Mouse (Mus musculus): ENCODE data around the gene Nup133. TPM values are rescaled to one million over a fixed set of nuclear protein-coding genes. Genes with fewer than 3 reads are reported as not detected.
A peak's percentile ranks its signal among the peaks of the same experiment; 100 is the strongest.

Nup133 gene
- polyA plus RNA-seq, 1 experiment from 2014 or later = 26.4 TPM

DNA sequence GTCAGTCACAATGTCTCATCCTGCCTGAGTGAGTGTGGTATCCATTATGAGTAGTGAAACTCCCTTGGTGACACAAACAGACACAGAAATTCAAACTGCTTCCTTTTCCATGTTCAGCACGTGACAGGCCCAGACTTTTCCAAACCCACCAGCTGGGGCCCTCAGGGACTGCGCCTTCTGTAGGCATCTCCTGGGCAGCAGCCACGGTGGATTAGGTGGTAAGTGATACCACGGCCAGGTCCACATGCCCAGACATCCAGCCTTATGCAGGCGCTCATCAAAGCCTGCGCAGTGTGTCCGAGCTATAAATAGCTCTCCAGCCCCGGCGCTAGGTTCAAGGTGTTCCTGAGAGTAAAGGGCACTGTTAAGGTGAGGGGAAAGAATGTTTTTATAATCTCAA is 77.0 kb downstream of the Nup133 start:
- no peak overlapping the region for H3K27ac ChIP-seq (ENCODE audit: low read length)
- no peaks in the 10 kb centered on the region for H3K36me3 ChIP-seq (ENCODE audit: control insufficient read depth, insufficient read depth, low read length)
- WGBS = 73% methylated on average over 9 of the region's 9 CpGs

DNA sequence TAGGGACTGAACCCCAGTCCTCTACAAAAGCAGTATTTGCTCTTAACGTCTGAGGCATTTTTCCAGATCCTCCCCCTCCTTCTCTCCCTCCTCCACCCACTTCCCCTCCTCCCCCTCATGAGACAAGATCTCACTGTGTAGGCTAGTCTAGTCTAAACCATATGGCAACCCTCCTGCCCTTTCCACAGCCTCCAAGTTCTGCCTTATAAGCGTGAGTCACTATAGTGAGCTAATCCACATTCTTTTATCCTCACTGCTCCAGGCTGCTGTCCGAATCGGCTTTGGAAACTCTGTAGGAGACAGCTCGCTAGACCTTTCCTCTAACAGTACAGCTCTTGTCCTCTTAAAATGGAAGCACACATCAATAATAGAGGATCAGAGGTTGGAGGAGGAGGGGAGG is 82.1 kb downstream of the Nup133 start:
- ATAC-seq = no peak
- H3K27ac ChIP-seq (ENCODE audit: low read length) = no peak overlapping the region
- no peak overlapping the region for H3K9ac ChIP-seq (ENCODE audit: low read depth, low read length)
- H3K4me1 ChIP-seq (ENCODE audit: control insufficient read depth, insufficient read depth, low read length) = no peaks in the 10 kb centered on the region
- H3K27me3 ChIP-seq (replicated peaks; ENCODE audit: control insufficient read depth, insufficient read depth, low read length) = peaks cover 7% of the 10 kb centered on the region; the same call in 1 of the 2 replicates
- H3K4me2 ChIP-seq (ENCODE audit: low read depth, low read length) = no peak overlapping the region
- H3K9me3 ChIP-seq (ENCODE audit: control insufficient read depth, low read length) = no peaks in the 10 kb centered on the region
- WGBS = 29% methylated on average over 5 of the region's 5 CpGs
- H3K36me3 ChIP-seq (ENCODE audit: control insufficient read depth, insufficient read depth, low read length) = no peaks in the 10 kb centered on the region
- no peak overlapping the region for H3K4me3 ChIP-seq (ENCODE audit: low read length)

More for the DNA sequence above, 77.0 kb downstream of the Nup133 start:
- ATAC-seq = no peak
- no peak overlapping the region for H3K4me3 ChIP-seq (ENCODE audit: low read length)
- H3K4me2 ChIP-seq (ENCODE audit: low read depth, low read length) = no peak overlapping the region
- H3K27me3 ChIP-seq (replicated peaks; ENCODE audit: control insufficient read depth, insufficient read depth, low read length) = no peaks in the 10 kb centered on the region
- no peaks in the 10 kb centered on the region for H3K9me3 ChIP-seq (ENCODE audit: control insufficient read depth, low read length)
- no peaks in the 10 kb centered on the region for H3K4me1 ChIP-seq (ENCODE audit: control insufficient read depth, insufficient read depth, low read length)
- H3K9ac ChIP-seq (ENCODE audit: low read depth, low read length) = no peak overlapping the region

DNA sequence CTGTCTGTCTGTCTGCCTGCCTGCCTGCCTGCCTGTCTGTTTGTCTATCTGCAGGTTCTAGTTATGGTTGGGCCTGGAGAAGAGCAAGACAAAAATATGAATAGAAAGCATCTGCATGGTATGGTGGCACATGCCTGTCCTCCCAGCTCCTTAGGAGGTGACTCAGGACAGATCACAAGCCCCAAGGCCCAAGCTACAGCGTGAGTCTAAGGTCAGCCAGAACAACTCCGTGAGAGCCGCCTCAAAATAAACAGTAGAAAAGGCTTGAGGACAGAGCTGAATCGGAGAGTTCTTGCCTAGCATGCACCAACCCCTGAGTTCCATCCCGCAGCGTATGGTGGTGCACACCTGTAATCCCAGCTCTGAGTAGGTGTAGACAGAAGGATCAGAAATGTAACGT is 83.3 kb downstream of the Nup133 start:
- no peak overlapping the region for H3K27ac ChIP-seq (ENCODE audit: low read length)
- no peaks in the 10 kb centered on the region for H3K36me3 ChIP-seq (ENCODE audit: control insufficient read depth, insufficient read depth, low read length)
- no peak overlapping the region for H3K9ac ChIP-seq (ENCODE audit: low read depth, low read length)
- no peak for ATAC-seq
- H3K4me1 ChIP-seq (ENCODE audit: control insufficient read depth, insufficient read depth, low read length) = no peaks in the 10 kb centered on the region
- H3K4me2 ChIP-seq (ENCODE audit: low read depth, low read length) = no peak overlapping the region
- whole genome bisulfite sequencing = 58% methylated on average over 7 of the region's 7 CpGs
- H3K9me3 ChIP-seq (ENCODE audit: control insufficient read depth, low read length) = no peaks in the 10 kb centered on the region
- peaks cover 9% of the 10 kb centered on the region; the same call in 1 of the 2 replicates for H3K27me3 ChIP-seq (replicated peaks; ENCODE audit: control insufficient read depth, insufficient read depth, low read length)
- H3K4me3 ChIP-seq (ENCODE audit: low read length) = no peak overlapping the region

DNA sequence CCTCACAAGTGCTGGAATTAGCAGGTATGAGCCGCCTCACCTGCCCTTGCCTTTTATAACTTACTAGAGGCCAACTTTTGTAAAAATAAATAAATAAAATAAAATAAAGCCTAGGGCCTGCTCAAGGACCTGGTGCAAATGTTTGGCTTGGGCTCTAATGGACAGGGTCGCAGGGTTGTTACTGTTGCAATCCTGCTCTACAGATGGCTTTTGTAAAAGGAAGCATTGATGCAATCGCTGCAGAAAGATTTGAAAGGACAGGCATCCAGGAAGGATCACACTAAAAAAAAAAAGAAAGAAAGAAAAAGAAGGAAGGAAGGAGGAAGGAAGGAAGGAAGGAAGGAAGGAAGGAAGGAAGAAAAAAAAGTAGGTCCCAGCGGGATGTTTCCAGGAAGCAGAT is 88.7 kb downstream of the Nup133 start:
- WGBS = 72% methylated on average over 4 of the region's 4 CpGs
- Histone ChIP-seq H3K4me3 (ENCODE audit: low read length) (peak overlapping the region; percentile 96; the same call in 1 of the 2 replicates), H3K27me3 (replicated peaks; ENCODE audit: control insufficient read depth, insufficient read depth, low read length) (peaks cover 9% of the 10 kb centered on the region; the same call in 1 of the 2 replicates), H3K27ac (ENCODE audit: low read length) (no peak overlapping the region; the same call in 1 of the 2 replicates), H3K4me1 (ENCODE audit: control insufficient read depth, insufficient read depth, low read length) (peaks cover 10% of the 10 kb centered on the region), H3K9ac (ENCODE audit: low read depth, low read length) (no peak overlapping the region), H3K36me3 (ENCODE audit: control insufficient read depth, insufficient read depth, low read length) (no peaks in the 10 kb centered on the region), H3K9me3 (ENCODE audit: control insufficient read depth, low read length) (no peaks in the 10 kb centered on the region), H3K4me2 (ENCODE audit: low read depth, low read length) (peak overlapping the region; percentile 98)
- no peak for ATAC-seq

DNA sequence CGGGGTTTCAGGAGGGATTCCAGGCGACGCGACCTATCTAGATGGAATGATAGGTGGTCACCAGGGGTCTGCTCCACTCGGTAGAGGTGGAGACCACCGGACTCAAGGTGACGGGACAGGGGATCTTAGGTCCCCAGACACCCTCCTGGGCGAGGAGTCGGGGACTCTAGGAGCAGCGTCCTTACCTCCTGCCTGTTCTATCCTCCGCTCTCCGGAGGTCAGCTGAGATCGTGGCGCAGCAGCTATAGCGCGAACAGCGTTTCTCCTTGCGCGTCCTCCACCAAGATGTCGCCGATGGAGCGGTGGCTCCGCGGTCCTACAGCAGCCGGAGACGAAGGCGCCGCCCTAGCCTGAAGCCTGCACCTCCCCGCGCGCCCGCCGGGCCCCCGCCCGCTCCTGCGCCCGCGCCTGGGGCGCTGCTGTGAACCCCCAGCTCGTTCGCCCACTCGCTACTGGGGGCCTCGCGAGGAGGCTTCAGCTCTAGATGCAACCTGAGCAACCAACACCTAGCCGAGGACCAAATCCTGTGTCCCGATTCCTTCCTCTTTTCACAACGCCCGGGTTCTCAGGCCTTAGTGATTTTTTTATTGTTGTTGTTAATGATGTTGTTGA is 89.3 kb downstream of the Nup133 start, which contains the start of gene Ccsap:
Gene Ccsap (minus strand): TSS at position 562 of the 612 bp plus-strand sequence.
- Histone ChIP-seq H3K4me1 (ENCODE audit: control insufficient read depth, insufficient read depth, low read length) (peaks cover 10% of the 10 kb centered on the region), H3K9ac (ENCODE audit: low read depth, low read length) (peak within 1 kb of the TSS; percentile 86), H3K27ac (ENCODE audit: low read length) (peak within 1 kb of the TSS; percentile 69)

DNA sequence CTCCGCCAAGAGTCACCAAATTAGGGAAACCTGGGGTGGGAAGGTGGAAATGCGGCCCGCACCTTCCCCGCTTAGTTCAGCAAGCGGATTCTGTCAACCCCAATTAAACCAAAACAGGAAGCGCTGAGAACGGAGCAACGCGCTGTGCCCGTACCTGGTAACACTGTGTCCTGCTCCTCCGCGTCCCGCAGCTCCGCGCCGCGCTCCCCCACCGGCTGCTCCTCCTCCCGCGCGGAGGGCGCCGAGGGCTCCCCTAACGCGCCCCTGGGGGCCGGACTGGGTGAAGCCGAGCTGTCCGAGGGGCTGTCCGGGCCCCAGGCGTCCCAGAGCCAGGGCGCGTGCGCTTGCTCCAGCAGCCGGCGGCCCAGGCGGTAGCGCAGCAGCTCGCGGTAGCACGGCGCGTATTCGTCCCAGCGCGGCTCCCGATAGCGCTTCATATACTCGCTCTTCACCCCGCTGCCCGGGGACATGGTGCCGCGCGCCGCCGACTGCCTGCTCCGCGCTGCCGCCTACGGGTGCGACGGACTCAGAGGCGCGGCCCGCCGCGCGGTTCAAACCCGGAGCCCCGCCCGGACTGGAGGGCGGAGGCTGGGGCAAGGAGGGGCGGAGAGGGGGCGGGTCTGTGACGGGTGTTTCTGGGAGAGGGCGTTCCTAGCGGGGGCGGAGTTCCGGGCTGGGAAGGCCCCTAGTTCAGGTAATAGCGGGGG is 90.0 kb downstream of the Nup133 start:
- under 1% methylated on average over 79 of the region's 79 CpGs for WGBS

More for the DNA sequence above, 89.3 kb downstream of the Nup133 start, which contains the start of gene Ccsap:
- no peaks in the 10 kb centered on the region for H3K36me3 ChIP-seq (ENCODE audit: control insufficient read depth, insufficient read depth, low read length)
- H3K9me3 ChIP-seq (ENCODE audit: control insufficient read depth, low read length) = no peaks in the 10 kb centered on the region
- peak within 1 kb of the TSS; percentile 96 for H3K4me3 ChIP-seq (ENCODE audit: low read length)
- ATAC-seq = peak; percentile 72
- H3K27me3 ChIP-seq (replicated peaks; ENCODE audit: control insufficient read depth, insufficient read depth, low read length) = peaks cover 9% of the 10 kb centered on the region; the same call in 1 of the 2 replicates
- peak within 1 kb of the TSS; percentile 98 for H3K4me2 ChIP-seq (ENCODE audit: low read depth, low read length)
- 1% methylated on average over 48 of the region's 48 CpGs for WGBS

DNA sequence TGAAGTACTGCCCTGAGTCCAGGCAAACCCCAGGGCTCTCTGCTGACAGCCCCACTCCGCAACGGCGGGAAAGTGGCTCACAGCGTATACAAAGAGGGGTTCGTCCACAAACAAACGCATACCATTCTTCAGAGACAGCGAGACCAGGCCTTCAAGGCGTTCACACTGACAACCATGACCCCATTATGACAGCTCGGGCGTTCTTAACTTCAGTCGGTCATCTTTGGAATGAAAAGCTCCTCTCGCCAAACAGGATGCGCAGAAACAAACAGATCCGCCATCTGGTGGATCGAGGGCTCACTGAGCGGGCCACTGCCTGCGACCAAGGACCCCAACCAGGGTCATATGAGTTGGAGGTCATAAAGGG is 90.5 kb downstream of the Nup133 start:
- H3K4me1 ChIP-seq (ENCODE audit: control insufficient read depth, insufficient read depth, low read length) = peaks cover 10% of the 10 kb centered on the region
- WGBS = under 1% methylated on average over 17 of the region's 17 CpGs
- peaks cover 9% of the 10 kb centered on the region; the same call in 1 of the 2 replicates for H3K27me3 ChIP-seq (replicated peaks; ENCODE audit: control insufficient read depth, insufficient read depth, low read length)
- peak overlapping the region; percentile 98 for H3K4me2 ChIP-seq (ENCODE audit: low read depth, low read length)
- peak overlapping the region; percentile 96 for H3K4me3 ChIP-seq (ENCODE audit: low read length)
- peak overlapping the region; percentile 86 for H3K9ac ChIP-seq (ENCODE audit: low read depth, low read length)
- peak overlapping the region; percentile 69; the same call in 1 of the 2 replicates for H3K27ac ChIP-seq (ENCODE audit: low read length)
- no peaks in the 10 kb centered on the region for H3K36me3 ChIP-seq (ENCODE audit: control insufficient read depth, insufficient read depth, low read length)
- no peaks in the 10 kb centered on the region for H3K9me3 ChIP-seq (ENCODE audit: control insufficient read depth, low read length)
- no peak; the same call in 1 of the 2 replicates for ATAC-seq

More for the DNA sequence above, 90.0 kb downstream of the Nup133 start:
- peak overlapping the region; percentile 69 for H3K27ac ChIP-seq (ENCODE audit: low read length)
- ATAC-seq = peak; percentile 98
- peak overlapping the region; percentile 98 for H3K4me2 ChIP-seq (ENCODE audit: low read depth, low read length)
- no peaks in the 10 kb centered on the region for H3K9me3 ChIP-seq (ENCODE audit: control insufficient read depth, low read length)
- H3K4me3 ChIP-seq (ENCODE audit: low read length) = peak overlapping the region; percentile 96
- peaks cover 10% of the 10 kb centered on the region for H3K4me1 ChIP-seq (ENCODE audit: control insufficient read depth, insufficient read depth, low read length)
- no peaks in the 10 kb centered on the region for H3K36me3 ChIP-seq (ENCODE audit: control insufficient read depth, insufficient read depth, low read length)
- peaks cover 9% of the 10 kb centered on the region; the same call in 1 of the 2 replicates for H3K27me3 ChIP-seq (replicated peaks; ENCODE audit: control insufficient read depth, insufficient read depth, low read length)
- H3K9ac ChIP-seq (ENCODE audit: low read depth, low read length) = peak overlapping the region; percentile 86

DNA sequence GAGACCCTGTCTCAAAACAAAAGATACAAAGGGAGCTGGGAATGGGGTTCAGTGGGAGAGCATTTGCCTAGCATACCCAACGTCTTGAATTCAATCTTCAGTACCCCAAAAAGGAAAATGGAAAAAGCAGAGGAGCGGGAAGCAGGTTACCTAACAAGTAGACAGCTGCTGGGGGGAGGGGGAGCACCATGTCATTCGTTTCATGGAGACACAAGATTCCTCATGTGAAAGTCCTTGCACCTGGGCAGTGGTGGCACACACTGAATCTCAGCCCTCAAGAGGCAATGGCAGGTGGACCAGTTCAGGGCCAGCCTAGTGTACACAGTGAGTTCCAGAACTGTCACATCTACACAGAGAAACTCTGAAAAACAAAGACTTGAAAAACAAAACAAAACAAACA is 91.7 kb downstream of the Nup133 start:
- Histone ChIP-seq H3K4me1 (ENCODE audit: control insufficient read depth, insufficient read depth, low read length) (peaks cover 10% of the 10 kb centered on the region), H3K9me3 (ENCODE audit: control insufficient read depth, low read length) (no peaks in the 10 kb centered on the region), H3K36me3 (ENCODE audit: control insufficient read depth, insufficient read depth, low read length) (no peaks in the 10 kb centered on the region), H3K9ac (ENCODE audit: low read depth, low read length) (no peak overlapping the region), H3K4me2 (ENCODE audit: low read depth, low read length) (no peak overlapping the region), H3K27me3 (replicated peaks; ENCODE audit: control insufficient read depth, insufficient read depth, low read length) (0 out of 2 replicates have a peak, but pooled peaks cover 2% of the 10 kb centered on the region), H3K27ac (ENCODE audit: low read length) (no peak overlapping the region), H3K4me3 (ENCODE audit: low read length) (no peak overlapping the region)
- ATAC-seq = no peak
- 77% methylated on average over 3 of the region's 3 CpGs for WGBS

DNA sequence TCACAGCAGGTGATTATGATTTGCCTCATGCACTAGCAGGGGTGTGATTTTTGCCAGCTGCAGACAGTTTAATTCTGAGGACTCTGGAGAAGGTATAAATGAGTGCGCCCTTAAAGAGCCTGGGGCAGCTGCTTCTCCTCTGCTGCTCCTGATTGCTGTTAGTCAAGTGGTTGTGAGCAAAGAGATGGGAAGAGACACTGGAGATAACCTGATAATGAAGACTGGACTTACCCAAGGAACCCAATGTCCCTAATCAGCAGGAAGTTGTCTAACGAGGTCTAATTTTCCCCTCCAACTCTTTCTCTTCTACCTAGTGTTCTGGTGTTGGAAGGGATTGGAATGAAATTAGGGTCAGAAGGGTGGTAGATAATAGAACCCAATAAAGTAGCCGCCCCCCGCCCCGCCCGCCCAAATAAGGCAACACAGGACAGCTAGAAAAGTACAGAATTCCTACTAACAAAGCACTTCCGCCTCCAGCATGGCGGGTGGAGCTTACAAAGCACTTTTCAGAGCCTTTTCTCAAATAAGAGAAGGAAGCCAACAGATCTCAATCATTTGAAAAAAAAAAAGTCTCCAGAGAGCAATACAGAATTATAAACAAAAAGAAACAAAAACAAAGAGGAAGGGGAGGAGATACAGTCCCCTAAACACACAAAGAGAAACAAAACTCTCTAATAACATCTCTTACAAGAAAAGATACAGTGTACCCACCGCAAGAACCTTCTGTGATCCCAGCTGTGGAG is 94.2 kb downstream of the Nup133 start:
- Histone ChIP-seq H3K9me3 (ENCODE audit: control insufficient read depth, low read length) (no peaks in the 10 kb centered on the region), H3K4me1 (ENCODE audit: control insufficient read depth, insufficient read depth, low read length) (peaks cover 10% of the 10 kb centered on the region), H3K4me2 (ENCODE audit: low read depth, low read length) (no peak overlapping the region), H3K27me3 (replicated peaks; ENCODE audit: control insufficient read depth, insufficient read depth, low read length) (no peaks in the 10 kb centered on the region), H3K9ac (ENCODE audit: low read depth, low read length) (no peak overlapping the region), H3K4me3 (ENCODE audit: low read length) (no peak overlapping the region), H3K36me3 (ENCODE audit: control insufficient read depth, insufficient read depth, low read length) (no peaks in the 10 kb centered on the region), H3K27ac (ENCODE audit: low read length) (no peak overlapping the region)
- 88% methylated on average over 9 of the region's 9 CpGs for WGBS
- ATAC-seq = no peak
